Mouse (Mus musculus): ENCODE results near the gene Polg2. TPM values are rescaled to one million over a fixed set of nuclear protein-coding genes. Genes with fewer than 3 reads are reported as not detected.

Polg2 gene
- 7.1 and 7.8 TPM in 2 replicates for polyA plus RNA-seq (2015; fragmentation: Nextera tagmentation; extraction: Ambion mirVana)

DNA sequence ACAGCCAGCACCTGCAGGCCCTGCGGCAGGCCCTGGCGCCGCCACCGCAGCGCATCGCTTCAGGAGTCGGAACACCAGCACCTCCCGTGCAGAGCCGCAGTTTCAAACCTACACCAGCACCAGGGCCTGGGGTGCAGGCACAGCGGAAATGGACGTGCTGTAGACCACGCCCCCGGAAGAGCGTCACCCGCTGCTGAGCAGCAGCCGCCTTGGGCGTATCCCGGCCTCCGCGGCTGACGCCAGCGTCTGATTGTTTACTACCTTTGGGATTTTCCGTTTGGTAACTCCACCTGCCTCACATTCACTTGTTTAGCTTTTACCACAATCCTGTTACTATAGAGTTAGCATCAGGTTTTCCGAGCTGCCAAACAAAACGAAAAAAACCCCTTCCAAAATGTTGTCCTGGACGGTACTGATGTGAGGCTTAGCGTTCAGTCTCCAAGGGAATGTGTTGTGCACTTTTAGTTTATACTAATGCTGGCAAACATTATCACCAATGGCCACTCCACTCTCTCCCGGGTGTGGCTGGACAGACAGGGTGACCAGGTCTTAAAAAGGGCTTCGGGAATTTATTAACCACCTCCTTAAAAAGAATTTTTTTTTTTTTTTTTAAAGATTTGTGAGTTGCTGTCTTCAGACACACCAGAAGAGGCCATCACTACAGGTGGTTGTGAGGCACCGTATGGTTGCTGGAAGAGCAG, at the start of gene Polg2:
Polg2 (minus strand) TSS at position 150 of the 701 bp plus-strand sequence.

DNA sequence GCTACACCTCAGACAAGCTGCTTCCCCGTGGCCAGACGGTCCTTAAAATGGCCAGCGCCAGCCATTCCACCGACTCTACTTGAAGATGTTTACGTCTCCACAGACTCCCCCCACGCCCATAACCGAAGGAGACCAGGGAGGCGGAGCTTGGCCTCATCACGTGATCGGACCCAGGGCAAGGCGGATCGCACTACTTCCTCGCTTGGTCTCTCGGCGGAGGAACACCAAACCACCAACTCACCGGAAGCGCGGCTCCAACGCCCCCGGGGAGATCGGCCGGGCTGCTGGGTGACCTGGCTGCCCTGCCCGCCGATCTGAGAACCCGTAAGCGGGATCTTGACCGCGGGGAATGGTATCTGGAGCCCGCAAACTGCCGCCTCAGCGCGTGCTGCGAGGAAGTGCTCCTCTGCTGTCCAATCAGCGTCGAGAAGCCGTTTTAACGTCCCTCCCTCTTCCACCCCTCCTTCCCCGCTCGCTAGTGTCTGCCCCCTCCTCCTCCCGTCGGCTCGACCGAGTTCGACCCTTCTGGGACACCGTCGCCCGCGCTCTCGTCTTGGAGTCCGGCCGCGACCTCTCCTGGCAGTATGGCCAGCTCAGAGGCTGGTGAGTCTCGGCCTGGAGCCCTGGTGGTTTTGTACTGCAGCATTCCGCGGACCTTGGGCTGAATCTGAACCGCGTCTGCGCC, 9.6 kb upstream of the Polg2 start, which contains the start of the genes Ddx5 and Cep95:
Ddx5 (minus strand) TSS at position 411 of the 685 bp plus-strand sequence.
Cep95 (plus strand) TSS at position 478 of the 685 bp plus-strand sequence.

DNA sequence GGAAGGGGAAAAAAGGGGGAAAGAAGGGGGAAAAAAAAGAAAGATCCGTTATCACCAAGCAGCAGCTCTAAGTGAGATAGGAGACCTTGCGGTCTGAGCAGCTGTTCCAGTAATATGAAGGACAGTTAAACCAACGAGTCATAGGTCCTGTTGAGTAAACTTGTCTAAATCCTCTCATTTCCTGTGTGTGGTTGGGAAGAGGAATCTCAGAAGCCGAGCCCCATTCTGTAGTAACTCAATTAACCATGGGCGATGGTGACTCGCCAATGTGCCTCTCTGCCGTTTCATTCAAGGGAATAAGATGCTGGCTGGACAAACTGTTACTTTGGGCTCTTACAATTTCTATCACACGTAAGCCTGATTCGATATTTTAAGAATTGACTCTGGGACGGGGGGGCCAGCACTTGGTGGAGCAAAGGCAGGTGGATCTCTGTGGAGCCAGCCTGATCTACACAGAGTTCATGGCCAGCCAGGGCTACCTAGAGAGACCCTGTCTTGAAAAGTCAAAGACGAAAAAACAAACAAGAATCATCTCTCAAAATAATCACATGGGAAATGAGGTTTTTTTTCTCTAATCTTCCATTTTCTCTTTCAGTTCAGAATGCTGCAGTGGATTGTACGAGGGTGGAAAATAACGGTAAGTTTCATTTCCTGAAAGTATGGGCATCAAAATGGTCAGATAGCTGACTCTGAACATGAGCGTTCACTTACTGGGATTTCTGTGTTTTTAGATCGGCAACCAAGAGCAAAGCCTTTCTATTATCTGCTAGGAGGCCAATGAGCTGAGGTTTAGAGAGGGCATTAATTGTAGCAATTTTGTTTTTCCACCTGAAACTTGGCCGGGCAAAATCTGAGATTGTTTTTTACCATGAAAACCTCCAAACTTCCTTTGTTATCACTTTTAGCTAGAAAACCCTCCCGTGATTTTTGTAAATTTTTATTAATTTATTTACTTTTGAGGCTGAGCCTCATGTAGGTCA, 28.0 kb downstream of the Polg2 start, which contains the start of gene Milr1:
Milr1 (plus strand) TSS at position 188 of the 980 bp plus-strand sequence.

DNA sequence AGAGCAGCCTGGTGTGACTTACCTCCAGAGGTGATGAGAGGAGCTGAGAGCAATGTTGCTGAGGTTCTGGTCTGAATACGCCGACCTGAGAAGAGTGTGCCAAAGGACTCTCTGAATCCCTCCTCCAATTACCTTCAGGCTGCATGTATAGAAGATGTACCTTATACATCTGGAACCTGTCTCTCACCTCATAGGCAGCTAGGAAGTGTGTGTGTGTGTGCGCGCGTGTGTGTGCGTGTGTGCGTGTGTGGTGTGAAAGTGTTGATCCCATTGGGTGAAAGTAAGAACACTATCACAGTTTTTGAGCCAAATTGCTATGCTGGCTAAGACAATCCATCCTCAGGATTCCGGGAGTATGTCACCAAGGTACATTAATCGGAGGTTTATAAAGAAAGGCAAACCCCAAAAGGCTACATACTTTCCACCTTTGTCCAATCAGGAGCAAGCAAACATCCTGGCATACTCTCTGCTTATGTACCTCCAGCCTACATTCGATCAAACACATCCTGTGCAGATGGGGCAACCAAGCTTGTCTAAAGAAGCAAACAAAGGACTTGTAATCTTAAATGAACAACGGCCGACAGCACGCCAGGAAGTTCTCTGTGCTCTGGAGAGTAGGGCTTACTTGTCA, 29.1 kb downstream of the Polg2 start, which contains the start of gene Pecam1:
Pecam1 (minus strand) TSS at position 508 of the 631 bp plus-strand sequence.

Other genes with a start within 250 kb of the Polg2 start
- 6.1 and 6.7 TPM in 2 replicates for gene Tex2, start 166.1 kb downstream of the Polg2 start, polyA plus RNA-seq (2015; fragmentation: Nextera tagmentation; extraction: Ambion mirVana)
- 20.4 and 23.7 TPM in 2 replicates for gene Pecam1, start 28.9 kb downstream of the Polg2 start, polyA plus RNA-seq (2015; fragmentation: Nextera tagmentation; extraction: Ambion mirVana)
- 7.9 and 12.2 TPM in 2 replicates for gene Milr1, start 28.3 kb downstream of the Polg2 start, polyA plus RNA-seq (2015; fragmentation: Nextera tagmentation; extraction: Ambion mirVana)
- 200 and 214 TPM in 2 replicates for gene Ddx5, start 9.6 kb upstream of the Polg2 start, polyA plus RNA-seq (2015; fragmentation: Nextera tagmentation; extraction: Ambion mirVana)
- 10.7 and 14.1 TPM in 2 replicates for gene Cep95, start 9.7 kb upstream of the Polg2 start, polyA plus RNA-seq (2015; fragmentation: Nextera tagmentation; extraction: Ambion mirVana)
- 5.4 and 6.8 TPM in 2 replicates for gene Smurf2, start 141.2 kb upstream of the Polg2 start, polyA plus RNA-seq (2015; fragmentation: Nextera tagmentation; extraction: Ambion mirVana)
- gene Kpna2, start 220.0 kb upstream of the Polg2 start, polyA plus RNA-seq (2015; fragmentation: Nextera tagmentation; extraction: Ambion mirVana) = 210 and 218 TPM in 2 replicates
- gene 1810010H24Rik, start 246.1 kb upstream of the Polg2 start, polyA plus RNA-seq (2015; fragmentation: Nextera tagmentation; extraction: Ambion mirVana) = 2.3 TPM in 2 replicates